Mouse (Mus musculus): Measurements from ENCODE around the gene Cadm3. TPM values are rescaled to one million over a fixed set of nuclear protein-coding genes. Genes with fewer than 3 reads are reported as not detected.
"Not testable (repeated sequence)": the region's sequence is repeated elsewhere in the genome, so short reads cannot be mapped to it uniquely, and the experiment has no call there.

Gene Cadm3
- total RNA-seq, 2 experiments from 2014 or later, result 8.7 to 8.9 TPM

DNA sequence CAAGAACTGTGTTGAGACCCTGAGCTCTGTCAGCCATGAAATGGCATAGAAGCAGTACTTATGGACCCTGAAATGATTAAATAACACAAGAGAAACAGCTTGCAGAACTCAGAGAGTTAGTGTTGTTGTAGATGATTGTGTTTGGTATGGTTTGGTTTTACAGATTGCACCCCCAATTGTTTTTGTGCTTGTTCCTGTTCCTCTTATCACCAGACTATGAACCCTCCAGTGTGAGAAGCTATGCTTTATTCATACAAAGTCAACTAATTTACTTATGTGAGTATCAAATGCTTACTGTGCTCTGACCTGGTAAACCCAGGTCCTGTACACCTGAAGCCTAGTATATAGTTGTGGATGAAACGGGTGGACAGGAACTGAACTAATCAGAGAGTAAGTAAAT, 40.9 kb downstream of the Cadm3 start:
- intact Hi-C loops (cut with DNase I), result no loop called here
- DNase-seq, result no peak

DNA sequence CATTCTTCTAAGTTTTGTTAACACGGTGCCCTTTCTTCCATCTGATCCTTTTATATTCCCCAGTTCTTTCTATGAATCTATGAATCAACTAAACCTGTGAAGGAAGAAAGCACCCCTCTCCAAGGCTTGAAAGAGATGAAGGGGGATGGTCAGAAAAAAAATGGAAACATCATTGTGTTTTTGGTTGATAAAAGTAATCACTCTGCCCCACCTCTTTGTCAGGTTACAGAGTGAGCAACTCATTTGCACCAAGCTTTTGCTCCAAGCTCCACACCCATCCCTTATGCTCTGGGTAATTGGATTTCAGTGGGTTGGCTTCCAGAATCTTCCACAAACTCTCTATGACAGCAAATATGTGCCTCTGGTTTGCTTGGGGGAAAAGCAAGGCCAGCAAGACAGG, 42.1 kb downstream of the Cadm3 start:
- DNase-seq, result no peak
- intact Hi-C loops (cut with DNase I), result no loop called here

DNA sequence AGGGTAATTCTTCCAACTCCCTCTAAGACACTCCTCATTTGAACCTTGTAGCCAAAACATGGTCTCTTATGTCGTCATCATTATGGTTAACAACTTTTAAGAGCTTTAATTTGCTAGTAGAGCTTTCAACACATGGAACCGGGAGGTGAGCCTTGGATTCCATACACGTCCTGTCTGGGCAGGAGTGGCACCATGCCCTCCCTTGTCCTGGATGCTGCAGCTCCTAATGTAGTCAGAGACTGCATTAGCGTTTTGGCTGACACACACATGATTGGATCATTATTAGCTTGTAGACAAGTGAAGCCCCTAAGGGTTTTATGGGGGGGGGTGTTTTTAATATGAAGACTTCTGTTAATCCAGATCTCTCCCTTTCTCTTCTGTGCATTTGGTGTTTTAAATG, 42.5 kb downstream of the Cadm3 start:
- intact Hi-C loops (cut with DNase I), result no loop called here
- no peak for DNase-seq

DNA sequence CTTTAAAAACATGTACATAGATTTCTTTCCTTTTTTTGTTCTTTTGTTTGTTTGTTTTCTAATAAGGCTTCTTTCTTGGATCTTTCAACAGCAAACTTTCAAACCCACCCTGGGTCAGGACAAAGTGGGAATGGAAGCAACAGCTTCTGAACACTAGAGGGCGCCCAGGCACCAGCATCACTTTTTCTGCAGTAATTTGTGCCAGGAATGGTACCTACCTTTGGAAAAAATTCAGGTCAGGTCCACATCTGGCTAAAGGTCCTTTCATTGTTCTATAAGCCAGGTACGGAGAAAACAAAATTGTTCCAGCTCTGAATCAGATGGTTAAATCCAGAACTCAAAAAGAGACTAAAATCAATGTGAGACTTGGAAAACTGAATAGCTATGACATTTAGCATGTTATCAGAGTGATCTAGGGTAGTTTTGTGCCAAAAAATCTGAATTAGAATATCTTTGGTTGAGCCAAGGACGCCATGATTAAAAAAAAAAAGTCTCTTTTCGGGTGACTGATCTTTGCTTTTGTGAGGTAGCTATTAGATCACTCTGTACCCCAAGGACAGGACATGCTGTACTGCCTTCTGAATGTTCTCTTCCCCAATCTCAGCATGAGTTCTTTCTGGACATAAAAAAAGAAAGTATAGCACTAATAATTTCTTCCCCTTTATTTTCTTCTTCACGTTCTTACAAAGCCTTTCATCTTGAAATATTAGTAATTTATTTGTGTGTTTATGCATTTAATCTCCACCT, 43.5 kb downstream of the Cadm3 start:
- DNase-seq, result no peak
- intact Hi-C loops (cut with DNase I), result no loop called here

DNA sequence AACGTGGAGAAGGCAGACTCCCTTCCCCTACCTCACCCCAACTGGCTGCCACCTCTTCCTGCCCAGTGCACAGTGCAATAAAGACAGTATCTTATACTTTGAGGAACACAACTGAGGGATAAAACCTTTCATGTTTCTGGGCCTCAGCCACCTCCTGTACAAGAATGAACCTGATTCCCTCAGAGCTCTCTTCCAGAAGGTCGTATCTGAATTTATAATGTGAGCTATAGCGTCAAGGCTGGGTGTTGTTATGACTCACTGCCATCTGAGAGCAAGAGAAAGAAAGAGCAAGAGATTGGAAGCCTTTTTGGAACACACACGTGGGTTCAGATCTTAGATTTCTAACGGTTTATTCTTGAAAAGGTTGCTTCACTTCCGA, 45.3 kb downstream of the Cadm3 start:
- DNase-seq, result no peak
- intact Hi-C loops (cut with DNase I), result no loop called here

DNA sequence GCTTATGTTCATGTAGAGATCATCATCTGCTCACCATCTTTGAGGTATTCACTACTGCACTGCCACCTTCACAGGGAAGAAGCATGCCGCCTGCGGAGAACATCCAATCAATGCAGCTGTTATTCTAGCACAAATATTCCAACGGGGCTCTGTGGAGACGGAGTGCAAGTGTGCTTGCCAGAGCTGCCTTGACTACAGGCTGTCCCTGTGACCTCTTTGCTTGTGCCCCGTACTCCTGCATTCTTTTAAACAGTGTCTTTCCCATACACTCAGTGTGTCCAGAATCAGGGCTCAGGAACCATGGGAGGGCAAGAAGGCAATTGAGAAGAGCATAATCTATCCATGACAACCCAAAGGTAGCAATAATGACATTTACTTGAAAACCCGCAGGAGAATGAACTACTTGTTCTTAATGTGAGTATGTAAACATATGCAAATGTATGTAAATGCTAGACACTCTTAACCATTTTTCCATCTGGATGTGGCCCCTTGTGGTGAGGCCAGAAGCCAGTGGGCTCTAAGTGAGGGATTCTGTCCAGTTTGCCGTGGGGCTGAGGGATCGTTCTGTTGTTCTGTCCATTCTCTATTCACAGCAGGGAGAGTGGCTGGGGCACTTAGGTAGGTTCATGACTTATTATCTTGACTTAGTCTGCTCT, 45.8 kb downstream of the Cadm3 start:
- intact Hi-C loops (cut with DNase I), result no loop called here
- DNase-seq, result no peak

DNA sequence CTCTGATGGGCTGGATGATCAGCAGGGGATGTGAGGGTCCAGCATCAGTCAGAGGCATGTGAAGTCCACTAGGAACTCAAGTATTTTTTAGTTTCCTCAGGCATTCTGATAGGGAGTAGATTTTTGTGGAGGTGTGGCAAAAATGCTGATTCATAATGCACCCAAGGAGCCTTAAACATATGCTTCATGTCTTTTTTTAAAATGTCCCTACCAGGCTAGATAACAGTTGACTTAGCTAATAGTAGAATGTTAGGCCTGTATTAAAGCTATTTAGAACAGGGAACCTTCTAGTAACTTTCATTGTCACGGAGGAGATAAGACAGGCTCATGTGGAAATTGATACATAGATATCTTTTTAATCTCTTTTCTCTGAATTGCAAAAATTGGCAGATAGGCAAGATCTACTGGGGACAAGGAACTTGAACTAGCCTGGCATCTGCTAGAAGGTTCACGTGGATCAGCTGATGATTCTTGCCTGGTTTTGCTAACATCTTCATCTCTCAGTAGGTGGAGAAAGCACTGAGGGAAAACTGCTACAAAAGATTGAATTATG, 49.5 kb downstream of the Cadm3 start:
- intact Hi-C loops (cut with DNase I), result no loop called here
- DNase-seq, result no peak

DNA sequence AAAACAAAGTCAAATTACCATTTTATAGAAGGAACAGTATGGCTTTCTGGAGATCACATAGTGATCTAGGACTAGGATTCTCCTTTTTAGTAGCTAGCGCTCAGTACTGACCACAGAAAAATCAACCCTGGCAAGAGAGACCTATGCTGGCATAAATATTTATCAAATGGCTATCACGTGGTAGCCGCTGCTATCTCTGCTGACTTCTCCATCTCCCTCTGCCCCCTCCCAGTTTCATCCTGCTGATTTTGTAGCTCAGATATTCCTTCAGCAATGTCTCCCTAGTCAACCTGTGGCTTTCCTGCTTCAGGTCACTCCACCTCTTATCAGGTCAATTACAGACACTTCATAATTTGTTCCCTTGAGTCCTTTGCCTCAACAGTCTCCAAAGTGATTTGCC, 51.8 kb downstream of the Cadm3 start:
- intact Hi-C loops (cut with DNase I), result no loop called here
- DNase-seq, result no peak

DNA sequence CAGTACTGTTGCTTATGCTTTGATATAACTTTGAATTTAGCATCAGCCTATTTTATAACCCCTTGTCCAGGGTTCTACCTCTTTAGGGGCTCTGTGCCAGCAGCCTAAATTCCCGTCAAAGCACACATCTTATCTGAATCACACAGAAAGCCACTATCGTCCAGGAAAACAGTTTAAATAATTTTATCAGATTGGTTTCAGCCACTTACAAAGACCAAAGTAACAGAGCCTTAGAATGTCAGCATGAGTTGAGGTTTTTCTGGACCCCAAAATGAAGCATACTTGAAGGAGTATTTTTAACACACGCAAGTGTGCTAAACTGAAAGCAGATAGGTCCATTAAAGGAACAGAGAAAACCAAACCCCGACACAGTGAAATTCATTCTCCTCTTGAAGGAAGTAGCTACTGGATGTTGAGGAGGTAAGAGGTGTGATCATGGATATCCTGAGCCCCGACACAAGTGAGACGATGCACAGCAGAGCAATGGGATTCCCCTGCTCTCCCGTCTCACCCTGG, 53.9 kb downstream of the Cadm3 start:
- DNase-seq; intact Hi-C loops (cut with DNase I): not testable (repeated sequence)

DNA sequence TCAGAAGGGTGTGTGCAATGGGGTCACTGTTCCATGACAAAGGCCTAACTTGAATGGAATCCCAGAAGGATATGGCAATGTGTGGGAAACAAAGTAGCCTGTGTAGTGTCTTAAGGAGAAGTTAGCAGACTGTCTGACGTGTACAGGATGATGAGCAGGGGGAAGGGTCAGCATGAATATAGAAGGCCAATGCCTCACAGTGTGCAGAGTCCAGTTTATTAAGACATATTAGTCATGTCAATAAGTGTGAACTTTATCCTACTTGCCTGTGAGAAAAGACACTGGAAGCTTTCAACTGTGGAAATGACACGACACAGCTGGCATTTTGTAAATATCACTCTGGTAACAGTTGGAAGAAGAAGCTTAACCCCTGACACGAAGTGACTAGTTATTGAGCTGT, 64.7 kb downstream of the Cadm3 start:
- DNase-seq; intact Hi-C loops (cut with DNase I): not testable (repeated sequence)

Other genes starting within 250 kb of the Cadm3 start
- gene Olfr1408, start 230.3 kb downstream of the Cadm3 start, total RNA-seq (2021), result not detected
- not detected for gene Olfr1406, start 177.1 kb downstream of the Cadm3 start, total RNA-seq (2021)
- gene Olfr218, start 169.9 kb downstream of the Cadm3 start, total RNA-seq (2021), result not detected
- gene Olfr1404, start 155.3 kb downstream of the Cadm3 start, total RNA-seq (2021), result not detected
- under 1 TPM in 1 of 2 experiments, not detected in 1; 0.43 TPM for gene Fcer1a, start 140.5 kb downstream of the Cadm3 start, total RNA-seq (2021)
- not detected for gene Olfr418, start 101.7 kb downstream of the Cadm3 start, total RNA-seq (2021)
- not detected for gene Mptx2, start 89.9 kb downstream of the Cadm3 start, total RNA-seq (2021)
- gene Ackr1, start 33.9 kb downstream of the Cadm3 start, total RNA-seq (2021), result 1 to 10 TPM; 2.2 to 2.9 TPM
- under 1 TPM in 1 of 2 experiments, not detected in 1; 0.47 TPM for gene Aim2, start 16.8 kb downstream of the Cadm3 start, total RNA-seq (2021)
- gene Ifi206, start 123.3 kb upstream of the Cadm3 start, total RNA-seq (2021), result not detected
- not detected for gene Ifi214, start 168.3 kb upstream of the Cadm3 start, total RNA-seq (2021)
- gene Ifi213, start 231.6 kb upstream of the Cadm3 start, total RNA-seq (2021), result not detected

Measured in gastrocnemius, postnatal 36 days (tissue).